Mouse (Mus musculus): Measurements from ENCODE around the gene Gm20605.

- TF ChIP-seq CTCF (IDR thresholded peaks at IDR 0.05) = no peak
- no peak; the same call in 1 of the 2 replicates for TF ChIP-seq EP300 (IDR thresholded peaks at IDR 0.05)
These were observed 1.1 kb downstream of the Gm20605 start for GRCm38 (mm10) chr5:137629906-137630545.
